Mouse (Mus musculus): ENCODE data around the gene Cux2.

DNA sequence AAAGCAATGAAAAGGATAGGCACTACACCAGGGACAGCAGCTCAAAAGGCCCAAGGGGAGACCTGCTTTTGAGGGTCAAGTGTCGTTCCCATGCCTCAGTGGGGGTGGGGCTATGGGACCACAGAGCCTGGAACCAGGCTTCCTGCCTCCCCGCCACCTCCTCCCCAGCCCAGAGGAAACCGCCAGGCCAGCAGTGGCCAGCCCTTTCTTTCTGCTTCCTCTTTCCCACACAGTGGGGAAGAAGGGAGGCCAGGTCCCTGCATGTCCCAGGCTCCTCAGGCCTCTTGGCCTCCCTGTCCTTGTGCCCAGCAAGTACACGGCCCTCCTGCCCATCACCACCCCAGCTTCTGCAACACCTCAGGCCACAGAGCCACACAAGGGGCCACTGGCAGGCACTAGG lies 225.8 kb downstream of the Cux2 start:
- no peak for TF ChIP-seq CTCF (IDR thresholded peaks at IDR 0.05; ENCODE audit: control insufficient read depth, insufficient read depth, low read length)
- no peak for TF ChIP-seq POLR2A (IDR thresholded peaks at IDR 0.05; ENCODE audit: borderline replicate concordance, control insufficient read depth, low read depth, low read length)
